Mouse (Mus musculus) heart, embryonic 10.5 days (tissue): Measurements from ENCODE around the gene Dedd2. TPM values are rescaled to one million over a fixed set of nuclear protein-coding genes. Genes with fewer than 3 reads are reported as not detected.
A peak's percentile ranks its signal among the peaks of the same experiment; 100 is the strongest.

Experiments used
- DNase-seq: peaks from one replicate; pipeline ENCODE4 v3.0.0-alpha.2; 2017; ENCODE audit warnings: low spot score
- H3K27ac ChIP-seq: fragments of 300-500 bp; sonication (generic); 2 replicates; pipeline ENCODE4 v1.5.1; 2016; ENCODE audit warnings: mild to moderate bottlenecking
- H3K27me3 ChIP-seq: fragments of 300-500 bp; sonication (generic); 2 replicates; pipeline ENCODE4 v1.6.1; 2016; ENCODE audit warnings: mild to moderate bottlenecking; ENCODE audit not compliant: poor library complexity, insufficient read depth, severe bottlenecking
- H3K36me3 ChIP-seq: fragments of 300-500 bp; sonication (generic); 2 replicates; pipeline ENCODE4 v1.6.1; 2016; ENCODE audit warnings: mild to moderate bottlenecking, moderate library complexity
- H3K4me1 ChIP-seq: fragments of 300-500 bp; sonication (generic); 2 replicates; pipeline ENCODE4 v1.6.1; 2016; ENCODE audit warnings: mild to moderate bottlenecking
- H3K4me3 ChIP-seq: fragments of 300-500 bp; sonication (generic); 2 replicates; pipeline ENCODE4 v1.5.1; 2016; ENCODE audit warnings: mild to moderate bottlenecking, moderate library complexity
- H3K9me3 ChIP-seq: fragments of 300-500 bp; sonication (generic); 2 replicates; pipeline ENCODE4 v1.6.1; 2016; ENCODE audit warnings: mild to moderate bottlenecking, moderate library complexity
- WGBS: fragments of 180-500 bp; shearing (Covaris S2); methylation state at CpG from one replicate; pipeline ENCODE4 v1.1.7; 2016; 5-methylcytosine and 5-hydroxymethylcytosine counted together
- polyA plus RNA-seq: library from polyadenylated mRNA; unstranded; fragments of >200 nt; fragmentation: Nextera tagmentation; extraction: Ambion mirVana; gene quantifications from 2 replicates; pipeline ENCODE4 v1.2.1, GENCODE M21; 2016

Dedd2 gene
- polyA plus RNA-seq, 1 experiment from 2014 or later = 8.1 TPM

DNA sequence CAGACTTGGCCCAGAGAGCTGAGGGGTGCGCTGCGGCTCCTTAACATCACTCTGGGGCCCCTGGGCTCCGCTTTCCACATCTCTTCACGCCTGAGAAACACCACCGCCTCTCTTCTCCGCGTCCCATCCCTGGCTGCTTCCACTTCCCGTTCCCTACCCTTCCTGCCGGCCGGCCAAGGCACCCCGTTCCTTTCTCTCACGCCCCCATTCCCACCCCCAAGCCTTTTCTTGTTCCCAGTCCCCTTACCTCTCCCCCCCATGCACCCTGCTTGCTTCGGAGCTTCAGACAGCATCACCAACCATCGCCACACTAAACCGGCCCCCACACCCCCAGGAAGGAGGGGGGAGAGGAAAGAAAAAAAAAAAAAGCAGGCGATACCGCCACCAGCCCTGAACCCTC is 42.1 kb downstream of the Dedd2 start:
- Histone ChIP-seq H3K27me3 (peaks cover 100% of the 10 kb centered on the region), H3K4me1 (peaks cover 26% of the 10 kb centered on the region), H3K36me3 (no peaks in the 10 kb centered on the region), H3K27ac (no peak overlapping the region), H3K4me3 (peak overlapping the region; percentile 60), H3K9me3 (no peaks in the 10 kb centered on the region)
- WGBS = 2% methylated on average over 15 of the region's 17 CpGs
- DNase-seq = no peak

DNA sequence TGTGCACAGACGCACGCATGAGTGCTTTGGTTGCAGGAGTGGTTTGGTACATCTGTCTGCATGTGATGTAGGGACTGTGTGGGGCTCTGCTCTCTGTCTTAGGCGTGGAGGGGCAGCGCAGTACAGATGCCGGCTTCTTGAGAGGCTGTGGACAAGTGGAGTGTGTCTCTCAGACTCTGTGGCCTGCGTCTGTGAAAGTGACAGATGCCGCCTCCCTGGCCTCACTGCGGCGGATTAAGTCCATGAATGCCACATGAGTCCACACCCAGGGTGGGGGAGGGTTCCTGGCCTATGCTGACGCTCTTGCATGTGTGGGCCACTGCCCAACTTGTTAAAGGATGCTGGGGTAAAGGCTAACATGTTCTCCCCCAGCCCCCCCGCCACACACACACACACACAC is 46.1 kb downstream of the Dedd2 start:
- no peaks in the 10 kb centered on the region for H3K36me3 ChIP-seq
- no peak overlapping the region for H3K4me3 ChIP-seq
- peaks cover 15% of the 10 kb centered on the region for H3K4me1 ChIP-seq
- peaks cover 98% of the 10 kb centered on the region for H3K27me3 ChIP-seq
- DNase-seq = no peak
- WGBS = 64% methylated on average over 11 of the region's 11 CpGs
- H3K27ac ChIP-seq = no peak overlapping the region
- no peaks in the 10 kb centered on the region for H3K9me3 ChIP-seq

DNA sequence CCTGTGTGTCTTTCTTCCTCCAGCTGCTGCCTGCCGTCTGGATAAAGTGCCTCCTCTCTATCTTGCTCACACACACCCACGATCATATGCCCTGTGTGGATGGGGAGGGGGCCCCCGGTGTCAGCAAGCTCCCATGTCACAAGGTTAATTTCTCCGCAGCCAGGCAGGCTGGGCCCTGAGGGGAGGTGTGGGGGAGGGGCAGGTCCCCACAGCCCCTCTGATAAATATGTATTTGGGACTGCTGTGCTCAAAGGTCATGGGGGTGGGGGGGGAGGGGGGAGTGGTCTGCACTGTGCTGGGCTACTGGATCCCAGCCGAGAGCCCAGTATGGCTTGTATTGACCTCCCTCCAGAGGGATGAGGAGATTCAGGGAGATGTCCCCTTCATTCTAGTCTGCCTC is 47.7 kb downstream of the Dedd2 start:
- Histone ChIP-seq H3K27me3 (peaks cover 91% of the 10 kb centered on the region), H3K9me3 (no peaks in the 10 kb centered on the region), H3K4me3 (no peak overlapping the region), H3K36me3 (no peaks in the 10 kb centered on the region), H3K27ac (no peak overlapping the region), H3K4me1 (peaks cover 7% of the 10 kb centered on the region; the same call in 1 of the 2 replicates)
- no peak for DNase-seq
- 51% methylated on average over 5 of the region's 5 CpGs for WGBS

DNA sequence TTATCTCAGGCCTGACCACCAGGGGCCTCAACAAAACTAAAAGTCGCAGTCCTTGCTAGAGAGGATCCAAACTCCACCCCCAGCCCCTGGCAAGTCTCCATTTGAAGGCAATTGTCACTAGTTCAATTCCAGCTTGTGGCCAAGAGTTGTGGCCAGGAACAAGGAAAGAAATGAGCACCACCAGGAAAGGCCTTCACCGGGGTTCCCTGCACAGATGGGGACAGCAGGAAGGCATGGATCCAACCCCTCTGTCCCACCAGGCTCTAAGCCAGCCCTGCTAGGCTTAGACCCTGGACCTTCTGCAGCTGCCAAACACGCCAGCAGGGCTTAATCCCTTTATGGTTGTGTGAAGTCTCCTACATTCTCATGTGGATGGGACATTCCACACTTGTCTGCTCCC is 49.8 kb downstream of the Dedd2 start:
- no peak for DNase-seq
- no peak overlapping the region for H3K4me3 ChIP-seq
- peaks cover 79% of the 10 kb centered on the region for H3K27me3 ChIP-seq
- H3K9me3 ChIP-seq = no peaks in the 10 kb centered on the region
- WGBS = 27% methylated on average over 3 of the region's 3 CpGs
- no peak overlapping the region for H3K27ac ChIP-seq
- peaks cover 7% of the 10 kb centered on the region; the same call in 1 of the 2 replicates for H3K4me1 ChIP-seq
- H3K36me3 ChIP-seq = no peaks in the 10 kb centered on the region

- H3K27me3 ChIP-seq = peaks cover 71% of the 10 kb centered on the region
- H3K36me3 ChIP-seq = no peaks in the 10 kb centered on the region
- no peak for DNase-seq
- no peaks in the 10 kb centered on the region for H3K9me3 ChIP-seq
- H3K27ac ChIP-seq = no peak overlapping the region
- H3K4me1 ChIP-seq = no peaks in the 10 kb centered on the region
- 79% methylated on average over 5 of the region's 5 CpGs for WGBS
- H3K4me3 ChIP-seq = no peak overlapping the region
These were observed 54.3 kb downstream of the Dedd2 start for GRCm38 (mm10) chr7:25166106-25166505.

GRCm38 (mm10) chr7:25156158-25156648 is 64.2 kb downstream of the Dedd2 start:
- H3K36me3 ChIP-seq = no peaks in the 10 kb centered on the region
- H3K27ac ChIP-seq = no peak overlapping the region; the same call in 1 of the 2 replicates
- peaks cover 49% of the 10 kb centered on the region for H3K4me1 ChIP-seq
- peaks cover 87% of the 10 kb centered on the region for H3K27me3 ChIP-seq
- no peak for DNase-seq
- H3K4me3 ChIP-seq = peak overlapping the region; percentile 38
- no peaks in the 10 kb centered on the region for H3K9me3 ChIP-seq
- WGBS = 13% methylated on average over 14 of the region's 14 CpGs

DNA sequence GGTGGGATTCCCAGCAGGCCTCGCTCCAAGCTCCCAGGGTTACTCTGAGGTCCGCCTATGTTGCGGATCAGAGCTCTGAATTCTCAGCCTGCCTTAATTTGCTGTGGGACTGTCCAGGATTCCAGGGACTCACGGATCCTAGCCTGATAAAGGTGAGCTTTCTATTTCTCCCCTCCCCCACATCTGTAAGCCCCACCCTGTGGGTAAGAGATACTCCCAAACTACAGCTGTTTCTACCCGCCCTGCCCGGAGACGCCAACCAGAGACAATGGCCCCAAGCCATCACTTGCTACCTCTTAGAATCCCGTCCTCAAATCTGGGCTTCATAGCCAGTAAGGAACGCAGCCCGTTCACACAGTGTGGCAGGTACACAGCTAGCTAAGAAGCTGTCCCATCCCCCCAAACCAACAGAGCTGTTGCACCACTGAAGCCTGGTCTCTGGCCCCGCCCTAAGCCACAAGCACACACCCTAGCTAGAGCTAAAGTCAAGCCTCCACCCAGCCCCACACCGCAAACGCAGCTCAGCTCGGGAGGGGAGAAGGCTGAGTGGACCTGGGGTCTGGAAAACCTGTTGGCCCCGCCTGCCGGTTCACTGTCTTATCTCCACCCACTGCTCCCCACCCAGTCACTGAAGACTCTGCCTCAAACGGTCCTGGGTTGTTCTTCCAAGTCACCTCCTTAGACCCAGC is 64.8 kb downstream of the Dedd2 start:
- DNase-seq = peak; percentile 80
- H3K27me3 ChIP-seq = peaks cover 88% of the 10 kb centered on the region
- peak overlapping the region; percentile 38 for H3K4me3 ChIP-seq
- H3K36me3 ChIP-seq = no peaks in the 10 kb centered on the region
- peak overlapping the region; percentile 42; the same call in 1 of the 2 replicates for H3K27ac ChIP-seq
- peaks cover 53% of the 10 kb centered on the region for H3K4me1 ChIP-seq
- H3K9me3 ChIP-seq = no peaks in the 10 kb centered on the region
- 9% methylated on average over 17 of the region's 17 CpGs for WGBS

DNA sequence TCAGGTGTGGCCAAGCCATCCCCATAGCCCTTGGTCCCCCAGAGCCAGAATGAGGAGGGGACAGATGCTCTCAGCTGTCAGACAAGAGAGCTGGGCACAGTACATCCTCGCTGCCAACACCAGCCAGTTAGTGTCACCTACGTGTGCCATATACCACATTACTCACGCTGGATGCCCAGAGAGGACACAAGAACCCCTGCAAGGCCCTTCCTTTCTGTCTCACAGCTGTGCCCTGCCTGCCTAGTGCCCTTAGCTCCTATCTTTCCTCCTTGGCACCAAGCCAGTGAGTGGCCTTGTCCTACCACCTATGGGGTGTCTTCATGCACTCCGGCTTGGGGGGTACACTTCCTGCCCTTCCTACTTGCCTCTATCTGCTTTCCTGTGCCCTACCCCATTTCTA is 65.8 kb downstream of the Dedd2 start:
- WGBS = 68% methylated on average over 4 of the region's 4 CpGs
- DNase-seq = no peak
- Histone ChIP-seq H3K4me1 (peaks cover 61% of the 10 kb centered on the region), H3K9me3 (no peaks in the 10 kb centered on the region), H3K4me3 (no peak overlapping the region), H3K27me3 (peaks cover 92% of the 10 kb centered on the region), H3K27ac (peak overlapping the region; percentile 42; the same call in 1 of the 2 replicates), H3K36me3 (no peaks in the 10 kb centered on the region)

- WGBS = 52% methylated on average over 7 of the region's 7 CpGs
- Histone ChIP-seq H3K27ac (no peak overlapping the region), H3K27me3 (peaks cover 95% of the 10 kb centered on the region), H3K36me3 (no peaks in the 10 kb centered on the region), H3K4me1 (peaks cover 61% of the 10 kb centered on the region), H3K9me3 (no peaks in the 10 kb centered on the region), H3K4me3 (no peak overlapping the region)
- DNase-seq = no peak
These were observed 66.6 kb downstream of the Dedd2 start for GRCm38 (mm10) chr7:25153841-25154240.

DNA sequence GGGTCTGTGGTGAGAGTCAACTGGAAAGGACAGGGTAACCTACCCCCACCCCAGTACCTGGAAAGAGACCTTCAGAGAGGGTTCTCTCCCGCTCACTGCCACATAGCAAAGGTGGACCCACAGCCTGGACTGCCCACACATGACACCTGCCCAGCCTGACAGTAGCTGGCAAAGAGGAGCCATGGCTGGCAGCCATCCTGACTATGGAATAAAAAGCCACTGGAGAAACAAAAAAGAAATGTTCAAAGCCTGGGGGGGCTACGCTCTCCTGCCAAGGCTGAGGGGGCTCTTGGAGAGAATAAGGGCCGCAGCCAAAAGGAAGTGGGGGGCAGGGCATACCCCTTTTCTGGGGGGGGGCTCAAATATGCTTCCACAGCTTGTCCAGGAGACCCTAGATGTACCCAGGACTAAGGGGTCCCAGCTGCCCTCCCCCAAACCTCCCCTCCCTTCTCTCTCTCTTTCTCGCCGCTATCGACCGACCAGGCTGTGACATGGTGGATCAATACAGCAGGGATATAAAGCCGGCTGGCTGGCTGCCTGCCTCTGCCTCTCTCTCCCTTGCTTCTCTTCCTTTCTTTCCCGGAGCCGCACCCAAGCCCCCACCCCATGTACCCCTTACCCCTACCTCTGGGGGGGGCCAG is 68.4 kb downstream of the Dedd2 start:
- Histone ChIP-seq H3K27ac (no peak overlapping the region), H3K9me3 (no peaks in the 10 kb centered on the region), H3K36me3 (no peaks in the 10 kb centered on the region), H3K4me3 (no peak overlapping the region), H3K4me1 (peaks cover 61% of the 10 kb centered on the region), H3K27me3 (peaks cover 100% of the 10 kb centered on the region)
- WGBS = 53% methylated on average over 10 of the region's 10 CpGs
- no peak for DNase-seq

- H3K4me3 ChIP-seq = no peak overlapping the region
- H3K4me1 ChIP-seq = peaks cover 54% of the 10 kb centered on the region
- H3K9me3 ChIP-seq = no peaks in the 10 kb centered on the region
- H3K27me3 ChIP-seq = peaks cover 95% of the 10 kb centered on the region
- DNase-seq = no peak
- H3K36me3 ChIP-seq = no peaks in the 10 kb centered on the region
- peak overlapping the region; percentile 10; the same call in 1 of the 2 replicates for H3K27ac ChIP-seq
- WGBS = 5% methylated on average over 7 of the region's 7 CpGs
These were observed 69.4 kb downstream of the Dedd2 start for GRCm38 (mm10) chr7:25151009-25151408.

DNA sequence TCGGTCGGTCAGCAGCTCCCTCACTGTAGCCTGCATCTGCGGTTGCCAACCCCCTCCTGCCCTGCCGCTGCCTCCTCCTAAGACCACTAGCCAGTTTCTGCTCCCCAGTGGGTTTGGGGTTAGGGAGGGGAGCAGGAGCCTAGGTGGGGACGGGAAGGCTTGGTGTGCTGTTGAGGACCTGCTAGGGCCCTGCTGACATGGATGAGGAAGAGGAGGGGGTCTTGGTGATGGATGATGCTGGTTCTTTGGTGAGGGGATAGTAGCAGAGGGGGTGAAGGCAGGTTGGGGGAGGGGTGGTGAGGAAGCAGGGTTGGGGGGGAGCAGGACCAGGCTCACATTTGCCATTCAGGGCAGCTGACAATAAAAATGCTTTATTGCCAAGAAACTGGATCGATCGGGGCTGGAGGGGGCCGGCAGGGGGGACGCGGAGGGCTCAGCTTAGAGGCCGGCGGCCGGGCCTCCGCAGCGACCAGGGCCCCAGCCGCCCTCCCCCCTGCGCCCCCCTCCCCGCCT is 70.2 kb downstream of the Dedd2 start:
- Histone ChIP-seq H3K4me1 (peaks cover 46% of the 10 kb centered on the region), H3K4me3 (no peak overlapping the region), H3K27me3 (peaks cover 94% of the 10 kb centered on the region)

More for the DNA sequence above, 70.2 kb downstream of the Dedd2 start:
- no peaks in the 10 kb centered on the region for H3K36me3 ChIP-seq
- 4% methylated on average over 14 of the region's 18 CpGs for WGBS
- DNase-seq = no peak
- no peaks in the 10 kb centered on the region for H3K9me3 ChIP-seq
- H3K27ac ChIP-seq = no peak overlapping the region
